Mouse (Mus musculus): ENCODE measurements around the gene BC003965. TPM values are rescaled to one million over a fixed set of nuclear protein-coding genes. Genes with fewer than 3 reads are reported as not detected.

The BC003965 gene
- 10 to 100 TPM; 18.2 to 19.0 TPM for total RNA-seq (2021)
- long read RNA-seq, transcript BC003965-202 (1 exons, 3,109 nt) = minor isoform, 15 of 44 reads
- long read RNA-seq, transcript BC003965-201 (2 exons, 3,030 nt) = major isoform, 29 of 44 reads
- long read RNA-seq, partial matches to known transcripts = 0 of 44 reads
- long read RNA-seq, other reads (novel, unspliced or antisense) = 0 of 44 reads

DNA sequence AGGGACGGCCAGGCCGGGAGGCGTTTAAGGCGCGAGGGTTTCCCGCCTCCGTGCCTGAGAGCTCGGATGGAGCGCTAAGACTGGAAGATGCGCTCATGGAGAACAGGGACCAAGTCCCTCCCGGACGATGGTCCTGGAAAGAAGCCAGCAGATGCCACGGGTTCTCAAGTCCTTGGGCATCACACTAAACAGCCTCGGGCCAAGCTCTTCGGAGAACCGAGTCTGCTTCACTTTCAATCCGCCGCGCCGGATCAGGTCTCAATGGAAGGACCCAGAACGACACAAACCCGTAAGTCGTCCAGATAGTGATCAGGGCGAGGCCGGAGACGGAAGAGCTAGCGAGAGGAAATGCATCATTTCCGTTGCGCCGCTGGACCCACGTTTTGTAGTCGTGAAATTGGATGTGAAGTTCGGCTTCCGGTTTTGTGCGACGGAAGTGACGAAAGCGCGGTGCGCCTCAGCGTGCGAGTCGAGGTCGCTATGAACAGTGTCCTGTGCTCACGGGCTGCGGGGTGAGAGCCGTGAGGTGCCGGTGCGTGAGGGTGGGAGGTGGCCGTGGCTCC is at the start of gene BC003965:
BC003965 (plus strand) TSS at position 426 of the 563 bp plus-strand sequence.
- DNase-seq (ENCODE audit: low spot score in 2 of 2) = peak; percentile 98 to 99

DNA sequence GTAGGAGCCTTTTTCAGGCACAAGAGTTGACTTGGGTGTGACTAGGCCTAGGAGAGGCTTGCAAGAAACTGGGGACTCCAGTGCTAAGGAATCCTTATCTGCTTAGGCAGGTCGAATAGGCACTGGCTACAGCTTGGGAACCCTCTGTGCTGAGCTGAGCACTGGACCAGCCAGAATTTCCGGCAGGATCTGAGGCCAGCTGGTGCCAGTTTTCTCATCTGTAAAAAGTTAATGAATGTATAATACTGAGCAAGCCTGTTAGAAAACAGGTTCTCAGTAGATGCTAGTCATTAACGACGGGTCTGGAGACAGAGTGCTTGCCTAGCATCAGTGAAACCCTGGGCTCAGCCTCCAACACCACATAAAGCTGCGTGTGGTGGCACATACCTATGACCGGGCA is 48.7 kb upstream of the BC003965 start:
- DNase-seq (ENCODE audit: low spot score in 2 of 2) = no peak

DNA sequence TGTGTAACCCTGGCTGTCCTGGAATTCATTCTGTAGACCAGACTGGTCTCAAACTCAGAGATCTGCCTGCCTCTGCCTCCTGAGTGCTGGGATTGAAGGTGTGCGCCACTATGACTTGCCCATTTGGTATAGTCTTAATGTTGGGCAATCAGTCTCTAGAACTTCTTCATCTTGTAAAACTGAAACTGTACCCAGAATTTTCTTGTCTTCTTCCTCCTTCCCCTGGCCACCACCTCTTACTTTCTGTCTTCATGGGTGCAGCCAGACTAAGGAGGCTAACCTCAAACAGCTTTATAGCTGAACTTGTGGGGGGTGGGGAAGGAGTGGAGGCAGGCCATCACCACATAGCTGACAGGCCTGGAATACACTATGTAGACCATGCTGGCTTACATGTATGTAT is 45.6 kb upstream of the BC003965 start:
- DNase-seq (ENCODE audit: low spot score in 2 of 2) = no peak

DNA sequence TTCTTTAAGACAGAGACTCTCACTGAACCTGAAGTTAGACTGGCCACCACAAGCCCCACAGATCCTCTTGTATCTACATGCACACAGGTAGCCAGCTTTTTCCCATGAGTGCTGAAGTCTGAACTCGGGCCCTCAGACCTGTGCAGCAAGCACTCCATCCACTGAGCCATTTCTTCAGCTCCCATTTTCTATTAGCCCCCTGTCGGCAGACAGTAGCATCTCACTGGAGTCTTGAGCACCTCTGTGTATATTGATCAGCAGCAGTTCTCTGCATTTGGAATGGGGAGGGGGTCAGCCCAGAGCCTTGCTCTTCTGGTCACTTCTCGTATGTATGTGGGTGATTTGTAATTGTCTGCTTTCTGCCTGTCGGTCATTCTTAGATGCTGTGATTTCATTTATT is 44.4 kb upstream of the BC003965 start:
- DNase-seq (ENCODE audit: low spot score in 2 of 2) = no peak

DNA sequence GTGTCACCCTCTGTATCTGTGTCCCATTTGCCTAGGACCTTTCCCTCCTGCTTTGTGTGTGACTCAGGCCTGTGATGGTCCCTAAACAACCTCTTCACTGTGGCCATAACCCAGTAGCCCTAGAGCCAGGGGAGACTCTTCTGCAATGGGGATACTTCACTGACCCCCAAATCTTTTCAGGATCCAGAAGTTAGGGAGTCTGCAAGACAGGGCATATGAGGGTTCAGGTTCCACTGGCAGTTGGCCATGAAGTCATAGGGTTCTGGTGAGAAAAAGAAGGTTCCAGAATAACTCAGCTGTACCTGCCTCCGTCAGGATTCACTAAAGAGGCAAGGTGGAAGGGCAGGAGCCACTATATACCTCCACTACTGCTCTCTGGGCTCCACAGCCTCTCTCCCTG is 22.2 kb upstream of the BC003965 start, which contains the start of gene Ccdc154:
Ccdc154 (plus strand) TSS at position 301 of the 400 bp plus-strand sequence.
- DNase-seq (ENCODE audit: low spot score in 2 of 2) = no peak

DNA sequence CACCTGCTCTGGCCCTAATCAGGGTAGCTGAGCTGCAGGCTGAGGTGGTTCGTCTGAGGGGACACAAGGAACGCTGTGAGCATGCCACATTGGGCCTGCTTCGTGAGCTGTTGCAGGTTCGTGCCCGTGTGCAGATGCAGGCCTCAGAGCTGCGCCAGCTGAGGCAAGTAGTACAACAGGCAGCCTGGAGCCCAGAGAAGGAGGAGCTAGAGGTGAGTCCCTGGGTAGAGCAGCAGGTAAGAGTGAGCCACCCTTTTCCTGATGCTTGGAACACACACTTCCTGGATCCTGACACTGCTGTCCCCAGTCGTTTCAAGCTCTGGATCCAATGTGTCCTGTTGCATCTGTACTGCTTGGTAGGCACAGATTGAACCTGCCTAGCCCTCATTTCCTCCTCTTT is 21.0 kb upstream of the BC003965 start:
- DNase-seq (ENCODE audit: low spot score in 2 of 2) = no peak

DNA sequence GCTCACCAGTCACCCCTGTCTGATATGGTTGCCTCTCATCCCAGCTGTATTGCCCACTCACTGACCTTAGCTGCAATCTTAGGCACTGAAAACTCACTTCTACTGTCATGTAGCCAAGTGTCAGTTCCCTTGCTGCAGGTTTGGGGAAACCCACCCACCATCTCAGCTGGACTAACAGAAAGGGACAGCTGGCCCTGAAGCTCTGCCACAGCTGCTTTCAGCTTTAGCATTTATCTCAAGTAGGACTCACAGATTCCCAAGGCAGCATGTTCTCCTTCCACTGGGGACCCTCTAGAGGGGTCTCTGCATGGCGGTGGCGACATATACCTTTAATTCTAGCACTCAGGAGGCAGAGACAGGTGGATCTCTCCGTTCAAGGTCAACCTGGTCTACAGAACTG is 19.6 kb upstream of the BC003965 start:
- no peak for DNase-seq (ENCODE audit: low spot score in 2 of 2)

DNA sequence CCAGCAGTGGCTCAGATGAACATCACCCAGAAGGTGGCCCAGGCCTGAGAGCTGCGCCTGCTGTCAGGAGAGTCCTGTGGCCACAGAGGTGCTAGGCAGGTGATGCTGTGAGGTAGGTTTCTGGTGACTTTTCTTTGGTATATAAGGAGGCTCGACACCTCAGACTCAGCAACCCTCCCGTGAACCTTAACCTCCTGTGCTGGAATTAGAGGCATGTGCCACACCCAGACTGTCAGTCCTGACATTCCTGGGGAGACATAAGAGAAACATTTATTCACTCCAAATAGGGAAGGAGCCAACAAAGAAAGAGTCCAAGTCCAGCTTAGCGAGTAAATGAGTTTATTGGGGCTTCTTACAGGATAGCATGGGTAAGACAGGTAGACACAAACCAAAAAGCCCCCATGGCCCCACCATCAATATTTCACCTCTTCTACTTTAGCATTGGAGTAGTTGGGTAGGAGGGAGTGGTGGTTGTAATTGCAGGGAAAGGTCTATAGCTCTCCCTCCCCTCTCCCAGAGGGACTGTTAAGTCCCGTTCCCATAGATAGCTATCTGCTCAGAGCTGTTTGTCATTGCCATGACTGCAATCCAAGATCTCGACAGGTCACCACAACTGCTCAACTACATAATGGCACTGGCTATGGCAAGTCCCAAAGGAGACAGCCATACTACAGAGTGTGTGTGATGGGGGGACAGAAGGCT is 18.2 kb upstream of the BC003965 start:
- DNase-seq (ENCODE audit: low spot score in 2 of 2) = no peak

DNA sequence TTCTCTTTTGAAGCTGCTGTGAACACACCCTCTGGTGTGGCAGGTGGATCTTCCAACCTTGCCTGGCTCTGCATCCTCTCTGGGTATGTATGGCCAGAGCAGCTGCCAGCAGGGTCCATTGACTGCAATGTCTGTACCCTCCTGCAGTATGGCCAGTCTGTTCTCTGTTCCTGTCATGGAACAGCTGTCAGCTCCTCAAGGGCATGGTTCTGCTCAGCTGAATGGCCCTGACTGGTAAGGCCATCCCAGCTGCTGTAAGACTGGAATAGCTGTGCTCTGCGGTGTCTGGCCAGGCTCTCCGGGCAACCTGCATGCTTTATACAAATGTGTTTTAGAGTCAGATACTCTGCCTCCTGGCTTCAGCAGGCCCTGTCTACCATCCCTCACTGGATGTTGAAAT is 14.6 kb upstream of the BC003965 start:
- DNase-seq (ENCODE audit: low spot score in 2 of 2) = no peak

DNA sequence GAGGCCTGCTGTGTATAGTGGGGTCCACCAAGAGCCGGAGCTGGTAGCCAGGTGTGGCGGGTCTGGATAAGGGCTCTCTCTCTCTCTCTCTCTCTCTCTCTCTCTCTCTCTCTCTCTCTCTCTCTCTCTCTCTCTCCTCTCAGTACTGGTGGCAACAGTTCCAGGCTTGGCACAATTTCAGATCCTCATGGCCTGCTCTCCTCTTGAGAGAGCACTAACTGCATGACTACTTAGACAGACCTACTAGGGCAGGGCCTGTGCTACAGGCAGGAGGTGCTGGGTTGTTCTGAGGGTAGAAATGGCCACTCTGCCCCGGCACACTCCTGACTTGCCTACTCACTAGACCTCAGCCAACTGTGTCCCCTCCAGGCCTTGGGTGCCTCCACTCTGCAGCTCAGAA is 11.8 kb upstream of the BC003965 start:
- no peak for DNase-seq (ENCODE audit: low spot score in 2 of 2)

DNA sequence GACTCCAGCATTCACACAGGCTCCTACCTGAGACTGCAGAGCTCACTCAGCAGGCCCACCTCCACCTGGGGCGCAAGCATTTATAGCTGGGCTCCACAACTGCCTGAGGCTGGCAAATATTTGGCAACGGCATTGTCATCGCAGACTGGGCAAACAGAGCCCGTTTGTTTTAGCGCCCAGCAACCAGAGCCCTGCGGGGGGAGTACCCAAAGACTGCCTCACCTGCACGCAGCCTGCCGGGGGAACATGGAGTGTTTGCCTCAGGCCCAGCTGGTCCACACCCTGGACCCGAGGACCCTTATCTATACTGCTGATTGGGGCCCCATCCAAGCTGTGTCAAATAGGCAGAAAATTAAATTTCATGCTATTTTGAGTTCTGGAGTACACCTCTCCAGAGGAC is 8.9 kb upstream of the BC003965 start, which contains the start of gene Gm38655:
Gm38655 (minus strand) TSS at position 61 of the 400 bp plus-strand sequence.
- no peak for DNase-seq (ENCODE audit: low spot score in 2 of 2)

DNA sequence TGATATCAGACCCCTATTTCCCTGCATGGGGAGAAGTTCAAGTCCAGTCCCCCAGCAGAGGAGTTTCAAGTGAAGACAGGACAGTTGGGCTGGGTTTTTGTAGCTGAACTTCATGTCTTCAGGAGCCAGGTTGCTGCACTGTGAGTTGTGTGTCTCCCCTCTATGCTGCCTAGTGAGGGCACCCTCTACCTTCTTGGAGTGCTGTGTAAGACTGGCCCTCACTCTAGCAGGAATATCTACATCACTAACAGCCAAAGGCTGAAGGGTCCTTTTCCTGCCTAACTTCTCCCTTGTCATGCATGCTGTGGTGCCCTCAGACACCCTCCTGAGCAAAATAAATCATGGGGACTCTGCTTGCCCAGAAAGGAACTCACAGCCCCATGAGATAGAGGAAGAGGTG is 1.1 kb upstream of the BC003965 start:
- no peak for DNase-seq (ENCODE audit: low spot score in 2 of 2)

DNA sequence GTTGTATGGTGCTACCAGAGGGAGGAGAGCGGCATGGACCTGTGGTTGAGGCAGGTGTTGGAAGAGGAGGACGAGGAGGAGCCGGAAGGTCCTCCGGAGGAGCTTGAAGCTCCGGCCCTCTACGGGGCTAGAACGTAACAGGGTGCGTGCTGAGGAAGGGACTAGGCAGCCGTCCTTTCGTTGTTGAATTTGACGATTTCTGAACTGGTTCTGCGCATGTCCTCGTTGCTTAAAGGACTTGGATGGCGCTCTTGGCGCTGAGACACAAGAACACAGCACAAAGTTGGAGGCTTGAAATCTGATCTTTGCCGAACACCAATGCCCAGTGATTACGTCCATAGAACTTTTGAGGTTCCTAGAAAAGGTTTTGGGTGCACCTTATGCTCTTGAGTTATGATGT is 607 bp downstream of the BC003965 start:
- no peak for DNase-seq (ENCODE audit: low spot score in 2 of 2)

DNA sequence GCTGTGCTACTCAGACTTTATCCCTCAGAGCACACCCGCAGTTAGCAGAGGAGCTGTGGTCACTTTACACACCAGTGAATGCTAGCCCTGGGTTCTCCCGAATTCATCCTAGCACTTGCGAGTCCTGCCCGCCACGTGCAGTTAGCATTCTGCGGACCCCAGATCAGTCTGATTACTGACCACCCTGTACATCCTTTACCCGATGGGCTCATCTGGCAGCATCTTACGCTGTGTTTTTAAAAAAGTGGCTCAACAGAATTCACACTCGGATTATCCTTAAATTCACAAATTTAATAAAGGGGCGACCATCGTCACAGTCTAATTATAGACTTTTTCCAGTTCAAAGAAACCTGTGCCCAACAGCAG is 3.4 kb downstream of the BC003965 start:
- DNase-seq (ENCODE audit: low spot score in 2 of 2) = no peak

DNA sequence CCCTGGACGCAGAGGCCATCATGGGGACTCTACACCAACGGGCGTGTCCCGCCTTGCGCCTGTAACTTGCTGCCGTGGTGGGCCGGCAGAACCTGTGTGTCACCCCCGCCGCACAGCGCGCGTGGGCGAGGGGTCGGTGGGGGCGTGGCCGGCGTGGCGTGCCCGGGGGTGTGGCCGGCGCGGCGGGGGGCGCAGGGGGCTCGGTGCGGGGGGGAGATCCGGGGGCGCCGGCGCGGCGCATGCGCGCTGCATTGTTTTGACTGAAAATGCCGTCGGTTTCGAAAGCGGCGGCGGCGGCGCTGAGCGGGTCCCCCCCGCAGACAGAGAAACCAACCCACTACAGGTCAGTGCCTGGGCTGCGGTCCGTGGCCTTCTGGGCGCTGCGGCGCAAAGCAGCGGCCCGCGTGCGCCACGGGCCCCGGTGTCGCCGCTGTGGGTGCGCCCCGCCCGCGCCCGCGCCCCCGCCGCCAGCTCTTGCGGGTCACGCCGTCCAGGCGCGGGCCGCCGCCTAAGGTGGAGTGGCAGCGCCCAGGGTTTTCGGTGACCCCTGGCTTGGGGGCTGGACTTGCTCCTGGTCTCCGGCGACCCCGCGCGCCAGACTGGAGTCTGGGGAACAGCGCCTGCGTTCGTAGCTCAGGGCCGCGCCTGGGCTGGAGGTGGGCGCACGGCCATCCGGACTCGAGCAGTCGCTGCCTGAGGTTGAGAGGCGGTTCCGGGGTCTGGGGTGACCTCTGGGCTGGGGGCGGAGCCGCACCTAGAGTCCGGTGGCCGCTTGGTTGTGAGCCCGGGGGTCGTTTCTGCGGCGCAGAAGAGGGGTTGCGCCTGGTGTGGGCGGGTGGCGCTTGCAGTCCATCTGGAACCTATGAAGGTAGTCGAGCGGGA is 4.0 kb downstream of the BC003965 start, which contains the start of gene Unkl:
Unkl (plus strand) TSS at position 248 of the 882 bp plus-strand sequence.
- DNase-seq (ENCODE audit: low spot score in 2 of 2) = peak; percentile 70 to 82

DNA sequence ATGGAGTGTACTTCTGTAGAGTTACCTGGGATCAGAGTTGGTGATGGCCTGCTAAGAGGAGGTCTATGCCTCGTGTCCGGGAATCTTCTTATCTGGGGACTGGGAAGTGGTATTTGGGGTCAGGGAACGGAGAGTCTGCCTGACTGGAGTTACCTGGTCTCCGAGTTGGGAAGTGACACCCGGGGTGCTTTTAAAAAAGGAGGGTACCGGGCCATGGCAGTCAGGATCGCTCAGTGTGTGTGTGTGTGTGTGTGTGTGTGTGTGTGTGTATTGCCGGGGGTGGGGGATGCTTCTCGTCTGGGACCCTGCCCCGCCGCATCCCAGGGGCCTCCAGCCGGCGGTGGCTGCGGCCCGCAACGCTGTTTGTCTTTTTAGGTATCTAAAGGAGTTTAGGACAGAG is 4.7 kb downstream of the BC003965 start:
- DNase-seq (ENCODE audit: low spot score in 2 of 2) = no peak

DNA sequence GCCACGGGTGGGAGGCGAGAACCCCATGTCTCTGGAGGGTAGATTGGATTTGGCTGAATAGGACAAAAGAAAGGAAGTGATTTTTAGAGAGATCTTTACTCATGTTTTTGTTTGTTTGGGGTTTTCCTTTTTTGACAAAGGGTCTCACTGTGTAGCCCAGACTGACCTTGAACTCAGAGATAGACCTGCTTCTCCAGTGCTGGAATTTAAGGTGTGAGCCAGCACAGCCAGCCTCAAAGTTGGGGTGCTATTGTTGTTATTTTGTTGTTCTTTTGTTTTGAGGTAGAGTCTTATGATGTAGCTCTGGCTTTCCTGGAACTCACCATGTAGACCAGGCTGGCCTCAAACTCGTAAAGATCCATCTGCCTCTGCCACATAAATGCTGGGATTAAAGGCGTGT is 18.0 kb downstream of the BC003965 start:
- no peak for DNase-seq (ENCODE audit: low spot score in 2 of 2)

DNA sequence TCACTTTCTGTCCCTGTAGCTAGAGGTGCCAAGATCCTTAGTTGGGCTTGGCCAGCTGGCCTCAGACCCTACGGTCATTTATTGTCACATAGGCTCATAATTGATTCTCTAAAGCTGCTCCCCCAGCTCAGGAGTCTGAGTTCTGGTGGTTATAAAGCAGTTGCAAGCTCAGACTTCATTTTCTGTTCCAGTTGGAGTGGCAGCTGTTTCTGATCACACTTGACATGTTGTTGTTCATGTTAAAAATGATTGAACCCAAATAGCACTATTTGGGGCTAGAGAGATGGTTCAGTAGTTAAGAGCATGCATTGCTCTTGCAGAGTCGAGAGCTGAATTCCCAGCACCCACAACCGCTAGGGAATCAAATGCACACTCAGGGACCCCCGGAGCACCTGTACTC is 25.7 kb downstream of the BC003965 start:
- DNase-seq (ENCODE audit: low spot score in 2 of 2) = no peak

DNA sequence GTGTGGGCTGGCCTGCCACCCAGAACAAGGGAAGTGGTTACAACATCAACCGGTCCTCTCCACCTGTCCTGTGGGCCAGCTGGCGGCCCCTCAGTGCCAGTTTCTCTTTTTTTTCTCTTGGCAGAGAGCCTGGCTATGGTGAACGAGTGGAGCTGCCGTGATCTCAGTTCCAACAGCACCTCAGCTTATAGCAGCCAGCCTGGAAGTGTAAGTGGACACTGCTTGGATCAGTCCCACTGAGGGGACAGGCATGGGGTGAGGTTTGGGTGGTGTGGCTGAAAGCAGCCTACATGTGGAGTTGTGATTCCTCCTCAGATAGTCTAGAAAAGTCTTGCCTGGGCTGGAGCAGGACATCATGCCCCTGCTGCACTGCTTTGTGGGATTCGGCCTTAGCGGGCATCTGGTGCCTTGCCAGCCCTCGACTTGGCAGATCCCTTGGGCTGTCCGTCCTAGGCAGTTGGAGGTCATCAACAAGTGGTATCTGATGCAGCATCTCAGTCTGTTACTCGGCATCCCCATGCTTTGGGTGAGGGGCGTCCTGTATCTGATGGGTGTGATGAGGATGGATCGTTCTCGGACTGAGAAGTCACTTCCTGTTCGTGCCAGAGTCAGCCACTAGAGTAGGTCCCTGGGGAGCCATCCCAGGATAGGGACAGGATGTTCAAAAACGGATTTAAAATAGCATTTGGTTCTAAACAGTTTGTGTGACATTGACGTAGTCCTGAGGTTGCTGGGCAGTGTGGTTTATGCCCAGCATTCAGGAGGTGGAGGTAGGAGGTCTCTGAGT is 26.5 kb downstream of the BC003965 start:
- no peak for DNase-seq (ENCODE audit: low spot score in 2 of 2)

DNA sequence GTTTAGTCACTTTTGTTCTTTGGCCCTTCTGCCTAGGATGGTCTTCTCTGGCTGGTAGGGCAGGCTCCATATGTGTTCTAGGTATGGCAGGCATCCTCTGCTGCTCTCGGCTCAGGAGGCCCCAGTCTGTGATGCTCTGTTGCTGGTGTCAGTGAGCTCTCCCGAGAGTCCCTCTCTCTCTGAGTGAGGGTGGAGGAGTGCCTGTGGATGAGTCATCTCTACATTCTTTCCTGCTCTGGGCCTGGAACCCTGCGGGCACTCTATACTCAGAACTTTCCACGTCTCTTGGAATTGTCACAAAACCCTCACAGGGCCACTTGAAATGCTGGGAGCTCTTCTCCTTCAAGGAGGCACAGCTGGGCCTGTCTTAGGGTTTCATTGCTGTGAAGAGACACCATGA is 27.4 kb downstream of the BC003965 start:
- no peak for DNase-seq (ENCODE audit: low spot score in 2 of 2)

DNA sequence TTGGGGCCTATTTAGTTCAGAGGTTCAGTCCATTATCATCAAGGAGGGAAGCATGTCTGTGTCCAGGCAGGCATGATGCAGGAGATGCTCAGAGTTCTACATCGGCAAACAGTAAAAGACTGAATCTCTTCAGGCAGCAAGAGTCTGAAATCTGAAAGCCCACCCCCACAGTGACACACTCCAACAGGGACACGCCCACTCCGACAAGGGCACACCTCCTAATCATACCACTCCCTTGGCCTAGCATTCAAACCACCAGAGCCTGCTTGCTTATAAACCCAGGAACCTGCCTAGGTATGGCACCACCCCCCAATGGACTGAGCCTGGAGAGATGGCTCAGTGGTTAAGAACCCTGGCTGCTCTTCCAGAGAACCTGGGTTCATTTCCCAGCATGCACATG is 31.1 kb downstream of the BC003965 start:
- no peak for DNase-seq (ENCODE audit: low spot score in 2 of 2)

Data from layer of hippocampus, postnatal 10 days (tissue).